Mouse (Mus musculus) left cerebral cortex, adult 8-10 months (tissue): ENCODE data around the gene Nucb1. TPM values are rescaled to one million over a fixed set of nuclear protein-coding genes. Genes with fewer than 3 reads are reported as not detected.
"Not testable (repeated sequence)": the region's sequence is repeated elsewhere in the genome, so short reads cannot be mapped to it uniquely, and the experiment has no call there.

Experiments used
- DNase-seq, 2 experiments: peaks; one replicate each; pipeline ENCODE4 v3.0.0; 2022; ENCODE audit warnings: low spot score in 2 of 2
- total RNA-seq, 4 experiments: library from RNA; stranded (reverse); gene quantifications; 2 replicates each; pipeline ENCODE4 v1.2.4; 2022

Nucb1 gene
- total RNA-seq, 4 experiments from 2014 or later: 97.8 to 121 (median 110) TPM

DNA sequence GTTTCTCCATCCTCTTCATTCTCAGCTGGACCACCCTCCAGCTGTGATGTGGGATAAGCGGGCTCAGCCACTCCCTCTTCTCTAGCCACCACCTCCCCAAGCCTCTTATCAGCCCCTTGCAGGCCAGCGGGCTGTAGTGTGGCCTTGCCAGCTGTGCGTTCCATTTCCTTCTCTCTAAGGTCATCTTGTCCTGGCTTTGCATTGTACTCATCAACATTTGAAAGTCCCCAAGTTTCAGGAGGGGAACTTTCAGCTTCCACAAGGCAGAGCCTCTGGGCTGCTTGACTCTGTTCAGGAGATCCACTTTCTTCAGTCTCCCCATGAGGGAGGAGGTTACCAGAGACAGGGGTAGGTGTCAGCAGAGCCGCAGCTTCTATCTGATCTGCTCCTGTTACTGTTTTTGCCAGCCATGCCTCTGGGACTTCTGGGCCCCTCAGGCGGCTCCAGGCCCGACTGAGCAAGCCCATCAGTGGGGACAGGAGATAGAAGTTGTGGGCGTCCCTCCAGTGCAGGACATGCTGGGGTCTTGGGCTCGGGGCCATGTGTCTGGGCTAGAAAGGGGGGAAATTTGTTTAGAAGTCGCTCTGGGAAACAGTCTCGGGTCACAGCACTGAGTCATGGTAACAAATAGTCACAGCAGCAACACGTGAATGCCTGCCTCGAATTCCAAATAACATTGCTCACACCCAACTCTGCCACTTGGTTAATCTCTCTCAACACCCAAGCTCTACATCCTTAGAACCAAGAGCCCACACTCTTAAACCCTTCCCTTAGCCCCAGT lies 14.8 kb upstream of the Nucb1 start:
- DNase-seq: no peak

DNA sequence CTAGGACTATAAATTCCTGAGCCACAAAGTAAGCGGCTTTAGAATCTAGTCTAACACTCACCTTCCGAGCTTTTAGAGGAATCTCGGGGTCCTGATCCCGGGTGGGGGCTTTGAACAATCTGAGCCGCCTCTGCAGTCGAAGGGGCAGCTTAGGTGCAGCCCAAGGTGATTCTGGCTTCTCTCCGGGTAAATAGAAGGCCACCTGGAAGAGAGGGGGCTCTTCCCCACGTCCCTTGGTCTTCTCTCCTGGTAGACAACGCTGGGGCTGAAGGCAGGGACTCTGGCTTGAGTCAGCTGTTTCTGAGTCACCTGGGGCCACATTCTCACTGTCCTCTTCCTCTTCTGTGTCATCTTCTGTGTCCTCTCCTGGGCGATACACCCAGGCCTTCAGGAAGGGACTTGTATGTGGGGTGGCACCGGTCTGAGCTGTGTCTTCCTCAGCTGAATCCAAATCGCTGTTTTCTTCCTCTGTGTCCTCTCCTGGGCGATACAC lies 13.5 kb upstream of the Nucb1 start:
- no peak for DNase-seq

GRCm38 (mm10) chr7:45522957-45523676 lies 12.9 kb upstream of the Nucb1 start:
- DNase-seq: no peak

DNA sequence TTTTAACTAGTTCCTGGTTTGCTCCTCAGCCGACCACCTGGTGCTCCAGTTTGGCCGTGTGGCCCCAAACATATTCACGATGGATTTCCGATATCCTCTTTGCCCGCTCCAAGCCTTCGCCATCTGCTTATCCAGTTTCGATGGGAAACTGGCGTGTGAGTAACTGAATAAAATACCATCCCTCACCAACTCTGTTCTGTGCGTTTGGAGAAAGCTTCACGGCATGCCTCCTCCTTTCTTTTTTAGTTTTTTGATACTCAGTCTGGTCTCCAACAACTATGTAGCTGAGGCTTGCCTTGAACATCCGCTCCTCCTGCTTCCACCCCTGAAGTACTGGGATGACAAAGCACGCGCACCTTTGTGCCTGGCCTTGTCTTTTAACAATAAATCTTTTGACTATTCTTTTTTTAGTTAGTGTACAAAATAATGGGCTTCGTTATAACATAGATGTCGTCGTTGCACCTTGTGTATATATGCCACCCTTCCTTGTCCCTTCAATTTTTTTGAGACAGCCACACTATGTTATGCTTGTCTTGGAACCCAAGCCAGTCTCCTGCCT lies 12.1 kb upstream of the Nucb1 start:
- no peak for DNase-seq

GRCm38 (mm10) chr7:45521728-45522184 lies 11.6 kb upstream of the Nucb1 start:
- DNase-seq: peak; percentile 72 to 92

GRCm38 (mm10) chr7:45520605-45521004 lies 10.4 kb upstream of the Nucb1 start:
- DNase-seq: no peak

- no peak for DNase-seq
Observed at GRCm38 (mm10) chr7:45519345-45520120, 9.3 kb upstream of the Nucb1 start.

- no peak for DNase-seq
Observed at GRCm38 (mm10) chr7:45518618-45519017, 8.4 kb upstream of the Nucb1 start.

DNA sequence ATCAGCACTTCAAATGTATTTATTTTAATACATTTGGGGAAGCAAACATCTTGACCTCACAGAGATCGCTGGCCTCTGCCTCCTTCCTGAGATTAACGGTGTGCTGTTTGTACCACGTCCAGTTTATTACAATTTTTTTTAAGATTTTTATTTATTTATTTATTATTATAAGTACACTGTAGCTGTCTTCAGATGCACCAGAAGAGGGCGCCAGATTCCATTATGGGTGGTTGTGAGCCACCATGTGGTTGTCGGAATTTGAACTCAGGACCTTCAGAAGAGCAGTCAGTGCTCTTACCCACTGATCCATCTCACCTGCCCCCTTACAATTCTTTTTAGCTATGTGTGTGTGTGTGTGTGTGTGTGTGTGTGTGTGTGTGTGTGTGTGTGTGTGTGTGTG lies 6.6 kb upstream of the Nucb1 start:
- DNase-seq: not testable (repeated sequence)

GRCm38 (mm10) chr7:45515436-45515835 lies 5.2 kb upstream of the Nucb1 start:
- DNase-seq: no peak

GRCm38 (mm10) chr7:45514411-45514810 lies 4.2 kb upstream of the Nucb1 start:
- DNase-seq: no peak

GRCm38 (mm10) chr7:45509181-45509882 lies 874 bp downstream of the Nucb1 start:
- no peak for DNase-seq

DNA sequence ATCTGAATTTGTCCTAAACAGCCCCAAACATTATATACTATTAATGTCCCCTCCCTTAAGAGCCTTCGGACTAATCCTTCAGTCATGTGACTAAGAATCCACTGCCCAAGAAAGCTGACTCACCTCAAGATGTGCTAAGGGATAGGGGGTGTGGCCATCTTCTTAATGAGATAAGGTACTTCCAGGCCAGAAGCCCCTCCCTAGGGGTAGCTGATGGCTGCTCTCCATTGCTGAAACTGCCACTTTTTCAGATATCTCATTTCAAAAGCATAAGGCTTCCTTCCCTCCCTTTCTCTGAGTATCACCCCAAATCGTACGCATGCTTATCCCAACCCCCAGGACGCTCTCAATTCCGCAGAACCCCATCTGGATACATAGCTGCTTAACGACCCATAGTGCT lies 1.6 kb downstream of the Nucb1 start:
- DNase-seq: no peak

DNA sequence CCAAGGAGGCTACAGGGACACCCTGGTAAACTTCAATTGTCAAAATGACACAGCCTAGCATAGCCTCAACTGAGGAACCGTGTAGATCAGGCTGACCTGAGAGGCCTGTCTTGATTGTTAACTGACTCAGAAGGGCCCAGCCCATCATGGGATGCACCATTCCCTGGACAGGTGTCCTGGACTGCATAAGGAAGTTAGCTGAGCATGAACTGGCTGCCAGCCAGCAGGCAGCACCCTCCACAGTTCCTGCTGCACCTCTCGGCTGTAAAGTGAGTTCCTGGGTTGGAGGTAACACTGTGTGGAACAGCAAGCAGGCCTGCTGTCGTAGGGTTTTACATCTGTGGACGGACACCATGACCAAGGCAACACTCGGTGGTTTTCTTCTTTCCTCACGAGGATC lies 2.6 kb downstream of the Nucb1 start:
- DNase-seq: no peak

- no peak for DNase-seq
Observed at GRCm38 (mm10) chr7:45498427-45498826, 11.8 kb downstream of the Nucb1 start.

DNA sequence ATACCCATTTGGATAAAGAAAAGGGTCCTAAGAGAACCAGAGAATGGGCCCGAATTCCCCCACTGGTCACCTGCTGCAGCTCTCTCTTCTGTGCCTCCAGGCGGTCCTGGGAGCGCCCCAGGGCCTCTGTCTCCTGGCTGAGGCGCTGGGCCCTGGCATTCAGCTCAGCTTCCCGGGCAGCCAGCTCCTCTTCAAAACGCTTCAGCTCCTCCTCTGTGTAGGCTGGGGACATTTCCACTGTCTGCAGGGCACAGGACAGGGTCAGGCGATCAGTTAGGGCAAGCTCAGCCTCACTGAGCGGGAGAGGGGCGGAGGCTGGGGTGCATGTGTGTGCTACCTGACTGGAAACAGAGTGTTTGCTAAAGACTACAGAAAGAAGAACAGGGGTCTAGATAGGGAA lies 15.7 kb downstream of the Nucb1 start:
- no peak for DNase-seq

DNA sequence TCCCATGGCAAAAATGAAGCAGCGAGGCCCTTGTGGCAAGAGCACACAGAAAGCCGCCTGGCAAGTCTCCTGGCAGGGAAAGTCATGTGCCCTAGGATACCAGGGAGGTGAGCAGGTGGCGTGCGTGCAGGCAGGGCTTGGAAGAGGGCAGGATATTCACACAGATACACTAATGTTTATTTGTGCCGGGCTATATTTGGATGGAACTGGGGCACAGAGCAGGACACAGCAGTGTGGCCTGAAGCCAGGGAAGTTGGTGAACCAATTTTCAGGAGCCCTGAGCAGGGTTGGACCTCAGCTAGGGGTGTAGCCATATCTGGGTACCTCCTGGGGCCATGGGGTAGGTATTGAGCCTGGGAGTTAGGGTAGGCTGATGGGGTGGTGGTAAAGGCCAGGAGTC lies 17.3 kb downstream of the Nucb1 start:
- no peak for DNase-seq

DNA sequence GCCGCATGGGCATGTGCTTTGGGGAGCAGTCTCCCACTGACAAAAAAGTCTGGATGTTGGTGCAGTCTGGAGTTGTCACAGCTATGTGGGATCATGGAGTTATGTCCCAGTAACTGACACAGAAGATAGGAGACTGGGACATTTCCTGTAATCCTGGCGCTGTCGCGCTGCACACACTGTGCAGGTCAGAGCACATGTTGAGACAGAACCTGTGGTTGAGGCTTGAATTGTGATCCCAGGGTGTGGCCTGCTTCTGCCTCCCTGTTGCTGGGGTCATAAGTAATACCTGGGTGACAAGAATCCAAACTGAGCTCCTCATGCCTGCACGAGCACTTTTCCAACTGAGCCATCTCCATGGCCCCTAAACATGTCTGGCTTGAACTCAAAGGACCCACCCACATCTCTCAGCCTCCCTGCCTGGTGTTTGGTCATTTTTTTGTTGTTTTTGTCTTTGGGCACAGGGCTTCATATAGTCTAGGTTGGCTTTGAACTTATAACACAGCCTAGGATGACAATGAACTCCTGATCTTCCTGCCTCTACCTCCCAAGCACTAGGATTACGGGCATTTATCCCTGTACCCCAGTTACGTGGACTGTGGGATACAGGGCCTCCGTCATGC lies 17.9 kb downstream of the Nucb1 start:
- no peak for DNase-seq

DNA sequence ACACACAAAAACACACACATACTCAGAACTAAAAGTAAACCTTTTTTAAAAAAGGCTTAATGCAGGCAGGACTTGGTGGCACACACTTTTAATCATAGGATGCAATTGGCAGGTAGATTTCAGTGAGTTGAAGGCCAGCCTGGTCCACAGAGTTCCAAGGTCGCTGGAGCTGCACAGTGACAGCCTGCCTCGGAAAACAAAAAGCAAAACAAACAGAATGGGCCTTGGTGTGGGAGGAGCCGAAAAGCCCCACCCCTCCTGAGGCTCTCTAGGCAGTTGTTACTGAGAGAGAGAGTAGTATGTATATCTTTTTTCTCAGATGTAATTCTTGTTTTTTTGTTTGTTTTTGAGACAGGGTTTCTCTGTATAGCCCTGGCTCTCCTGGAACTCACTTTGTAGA lies 18.9 kb downstream of the Nucb1 start:
- DNase-seq: no peak

DNA sequence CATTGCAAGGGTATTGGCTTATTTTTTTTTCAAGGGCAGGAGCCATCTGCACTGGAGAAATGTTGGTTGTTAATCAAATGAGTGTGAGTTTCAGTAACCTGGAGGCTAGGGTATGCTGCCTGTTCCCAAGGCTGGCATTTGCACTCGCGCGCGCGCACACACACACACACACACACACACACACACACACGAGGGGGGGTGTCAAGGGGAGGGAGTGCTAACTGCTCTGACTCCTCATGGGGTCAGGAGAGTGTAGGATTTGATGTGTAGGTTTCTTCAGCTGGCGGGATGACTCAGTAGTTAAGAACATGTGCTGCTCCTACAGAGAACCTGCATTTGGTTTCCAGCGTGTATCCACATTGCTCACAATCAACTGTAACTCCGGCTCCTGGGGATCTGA lies 19.4 kb downstream of the Nucb1 start:
- no peak for DNase-seq
